Mouse (Mus musculus) forebrain, embryonic 14.5 days (tissue): ENCODE data around the gene Olfr1357. TPM values are rescaled to one million over a fixed set of nuclear protein-coding genes. Genes with fewer than 3 reads are reported as not detected.

Experiments used
- ATAC-seq: fragments of 200-750 bp; cut with Nextera tagmentation; 2 replicates; pipeline ENCODE4 v1.8.0; 2017; ENCODE audit warnings: mild to moderate bottlenecking, moderate library complexity
- DNase-seq: peaks from one replicate; pipeline ENCODE4 v3.0.0-alpha.2; 2015; ENCODE audit warnings: low spot score
- H3K27ac ChIP-seq: fragments of 300-500 bp; sonication (generic); 2 replicates; pipeline ENCODE4 v1.5.1; 2014; ENCODE audit warnings: low read depth, mild to moderate bottlenecking, control low read depth, low read length, moderate library complexity
- H3K27me3 ChIP-seq: fragments of 300-500 bp; sonication (generic); replicated peaks from 2 replicates; pipeline ENCODE4 v1.6.1; 2014; ENCODE audit warnings: low read length, control low read depth, mixed read lengths; ENCODE audit not compliant: control insufficient read depth, insufficient read depth
- H3K36me3 ChIP-seq: fragments of 300-500 bp; sonication (generic); 2 replicates; pipeline ENCODE4 v1.6.1; 2014; ENCODE audit warnings: low read length, control low read depth; ENCODE audit not compliant: control insufficient read depth, insufficient read depth
- H3K4me1 ChIP-seq: fragments of 300-500 bp; sonication (generic); 2 replicates; pipeline ENCODE4 v1.6.1; 2014; ENCODE audit warnings: antibody characterized with exemption, low read length, control low read depth; ENCODE audit not compliant: control insufficient read depth, insufficient read depth
- H3K4me2 ChIP-seq: fragments of 300-500 bp; sonication (generic); 2 replicates; pipeline ENCODE4 v1.6.1; 2014; ENCODE audit warnings: mild to moderate bottlenecking, control low read depth, low read length
- H3K4me3 ChIP-seq: fragments of 300-500 bp; sonication (generic); 2 replicates; pipeline ENCODE4 v1.5.1; 2014; ENCODE audit warnings: low read depth, low read length, control low read depth
- H3K9ac ChIP-seq: fragments of 300-500 bp; sonication (generic); 2 replicates; pipeline ENCODE4 v1.6.1; 2014; ENCODE audit warnings: mild to moderate bottlenecking, low read length, control low read depth, moderate library complexity
- H3K9me3 ChIP-seq: fragments of 300-500 bp; sonication (generic); replicated peaks from 2 replicates; pipeline ENCODE4 v1.6.1; 2016; ENCODE audit warnings: low read length, control low read depth, mixed read lengths; ENCODE audit not compliant: control insufficient read depth
- WGBS: fragments of 180-500 bp; shearing (Covaris S2); extraction: QIAGEN DNeasy Blood & Tissue Kit; methylation state at CpG from one replicate; pipeline ENCODE4 v1.1.7; 2014; 5-methylcytosine and 5-hydroxymethylcytosine counted together
- polyA plus RNA-seq: library from polyadenylated mRNA; unstranded; fragments of >200 nt; fragmentation: Nextera tagmentation; extraction: Ambion mirVana; gene quantifications from 2 replicates; pipeline ENCODE4 v1.2.1, GENCODE M21; 2014

The Olfr1357 gene
- polyA plus RNA-seq, 1 experiment from 2014 or later = not detected

- no peaks in the 10 kb centered on the region for H3K9me3 ChIP-seq
- no peak for ATAC-seq
- no peaks in the 10 kb centered on the region for H3K36me3 ChIP-seq
- H3K4me3 ChIP-seq = no peak overlapping the region
- H3K9ac ChIP-seq = no peak overlapping the region
- no peak overlapping the region for H3K4me2 ChIP-seq
- no peaks in the 10 kb centered on the region for H3K27me3 ChIP-seq
- WGBS = 90% methylated on average over 5 of the region's 5 CpGs
- no peaks in the 10 kb centered on the region for H3K4me1 ChIP-seq
- no peak overlapping the region for H3K27ac ChIP-seq
- DNase-seq = no peak
Measured at GRCm38 (mm10) chr10:78599865-78600264, 18.0 kb downstream of the Olfr1357 start.

- no peak for DNase-seq
- Histone ChIP-seq H3K9ac (no peak overlapping the region), H3K4me2 (no peak overlapping the region), H3K27ac (no peak overlapping the region), H3K27me3 (no peaks in the 10 kb centered on the region), H3K4me3 (no peak overlapping the region), H3K4me1 (0 out of 2 replicates have a peak, but pooled peaks cover 5% of the 10 kb centered on the region), H3K36me3 (no peaks in the 10 kb centered on the region), H3K9me3 (no peaks in the 10 kb centered on the region)
- ATAC-seq = no peak
Measured at GRCm38 (mm10) chr10:78594566-78594965, 23.3 kb downstream of the Olfr1357 start.

GRCm38 (mm10) chr10:78594157-78594556 lies 23.7 kb downstream of the Olfr1357 start:
- H3K9me3 ChIP-seq = no peaks in the 10 kb centered on the region
- ATAC-seq (no peak), DNase-seq (no peak)
- no peak overlapping the region for H3K27ac ChIP-seq
- no peak overlapping the region for H3K9ac ChIP-seq
- 0 out of 2 replicates have a peak, but pooled peaks cover 5% of the 10 kb centered on the region for H3K4me1 ChIP-seq
- H3K36me3 ChIP-seq = no peaks in the 10 kb centered on the region; the same call in 1 of the 2 replicates
- WGBS = 82% methylated on average over 6 of the region's 6 CpGs
- no peak overlapping the region for H3K4me2 ChIP-seq
- no peak overlapping the region for H3K4me3 ChIP-seq
- no peaks in the 10 kb centered on the region for H3K27me3 ChIP-seq

GRCm38 (mm10) chr10:78593736-78594135 lies 24.1 kb downstream of the Olfr1357 start:
- Histone ChIP-seq H3K9me3 (no peaks in the 10 kb centered on the region), H3K4me2 (no peak overlapping the region), H3K4me3 (no peak overlapping the region), H3K4me1 (0 out of 2 replicates have a peak, but pooled peaks cover 5% of the 10 kb centered on the region), H3K36me3 (peaks cover 3% of the 10 kb centered on the region; the same call in 1 of the 2 replicates), H3K27me3 (no peaks in the 10 kb centered on the region), H3K27ac (no peak overlapping the region), H3K9ac (no peak overlapping the region)
- DNase-seq (no peak), ATAC-seq (no peak)
- WGBS = 93% methylated on average over 5 of the region's 5 CpGs

- Histone ChIP-seq H3K4me2 (no peak overlapping the region), H3K9me3 (no peaks in the 10 kb centered on the region), H3K27me3 (no peaks in the 10 kb centered on the region), H3K4me1 (0 out of 2 replicates have a peak, but pooled peaks cover 5% of the 10 kb centered on the region), H3K9ac (no peak overlapping the region), H3K27ac (no peak overlapping the region), H3K36me3 (peaks cover 6% of the 10 kb centered on the region; the same call in 1 of the 2 replicates), H3K4me3 (no peak overlapping the region)
- ATAC-seq = no peak
- DNase-seq = no peak
- 88% methylated on average over 4 of the region's 4 CpGs for WGBS
Measured at GRCm38 (mm10) chr10:78592856-78593379, 25.0 kb downstream of the Olfr1357 start.

GRCm38 (mm10) chr10:78591406-78592328 lies 26.2 kb downstream of the Olfr1357 start, which contains the start of gene Syde1:
Syde1 (minus strand) TSS chr10:78591964.
- H3K36me3 ChIP-seq = peaks cover 10% of the 10 kb centered on the region; the same call in 1 of the 2 replicates
- H3K27ac ChIP-seq = 0 out of 2 replicates have a peak within 1 kb of the TSS, but pooled peaks have one; percentile 24
- WGBS = 4% methylated on average over 39 of the region's 54 CpGs
- no peaks in the 10 kb centered on the region for H3K9me3 ChIP-seq
- H3K4me1 ChIP-seq = 0 out of 2 replicates have a peak, but pooled peaks cover 5% of the 10 kb centered on the region
- no peaks in the 10 kb centered on the region for H3K27me3 ChIP-seq
- DNase-seq (peak; percentile 29), ATAC-seq (peak; percentile 78)
- H3K4me3 ChIP-seq = peak within 1 kb of the TSS; percentile 43
- peak within 1 kb of the TSS; percentile 69 for H3K4me2 ChIP-seq
- peak within 1 kb of the TSS; percentile 71 for H3K9ac ChIP-seq

- Histone ChIP-seq H3K9me3 (no peaks in the 10 kb centered on the region), H3K27ac (no peak overlapping the region)
- DNase-seq = no peak
Measured at GRCm38 (mm10) chr10:78590744-78591143, 27.1 kb downstream of the Olfr1357 start.

GRCm38 (mm10) chr10:78589901-78590300 lies 28.0 kb downstream of the Olfr1357 start:
- H3K27me3 ChIP-seq = no peaks in the 10 kb centered on the region
- DNase-seq = no peak
- H3K9ac ChIP-seq = no peak overlapping the region
- WGBS = 94% methylated on average over 8 of the region's 8 CpGs
- no peak for ATAC-seq
- 0 out of 2 replicates have a peak, but pooled peaks cover 5% of the 10 kb centered on the region for H3K4me1 ChIP-seq
- no peak overlapping the region for H3K4me3 ChIP-seq
- H3K27ac ChIP-seq = no peak overlapping the region
- H3K4me2 ChIP-seq = no peak overlapping the region
- peaks cover 22% of the 10 kb centered on the region for H3K36me3 ChIP-seq
- H3K9me3 ChIP-seq = no peaks in the 10 kb centered on the region

More at GRCm38 (mm10) chr10:78590744-78591143, 27.1 kb downstream of the Olfr1357 start:
- 0 out of 2 replicates have a peak, but pooled peaks have one; percentile 4 for ATAC-seq
- peak overlapping the region; percentile 43 for H3K4me3 ChIP-seq
- H3K4me2 ChIP-seq = peak overlapping the region; percentile 69
- H3K36me3 ChIP-seq = peaks cover 14% of the 10 kb centered on the region; the same call in 1 of the 2 replicates
- WGBS = 45% methylated on average over 9 of the region's 9 CpGs
- H3K9ac ChIP-seq = peak overlapping the region; percentile 71
- H3K4me1 ChIP-seq = 0 out of 2 replicates have a peak, but pooled peaks cover 5% of the 10 kb centered on the region
- H3K27me3 ChIP-seq = no peaks in the 10 kb centered on the region
